Mouse (Mus musculus): ENCODE data around the gene Alkbh4.

DNA sequence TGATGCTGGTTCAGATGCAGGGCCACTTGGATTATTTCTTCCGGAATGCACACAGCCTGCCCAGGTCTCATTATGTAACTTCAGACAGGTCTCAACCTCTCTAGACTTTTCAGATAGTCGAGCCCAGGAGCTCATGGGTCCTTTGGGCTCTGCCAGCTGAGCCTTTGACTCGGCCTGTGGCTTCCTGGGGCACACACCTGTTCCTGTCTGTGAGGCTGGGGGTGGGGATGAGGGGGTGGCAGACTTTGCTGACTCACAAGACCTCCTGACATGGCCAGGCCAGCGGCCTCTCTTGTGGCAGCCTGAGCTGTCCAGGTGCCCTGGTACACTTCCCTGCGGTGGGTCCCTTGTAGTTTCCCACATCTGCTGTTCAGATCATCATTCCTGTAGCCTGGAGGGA is 44.0 kb upstream of the Alkbh4 start:
- TF ChIP-seq CTCF (IDR thresholded peaks at IDR 0.05; ENCODE audit: low read depth, low read length) (no peak), POLR2A (IDR thresholded peaks at IDR 0.05; ENCODE audit: borderline replicate concordance, low read depth, low read length) (no peak)
